Mouse (Mus musculus) urinary bladder, postnatal 36 days (tissue): ENCODE data around the gene Apol10a.
"Not testable (repeated sequence)": the region's sequence is repeated elsewhere in the genome, so short reads cannot be mapped to it uniquely, and the experiment has no call there.

Experiments
- DNase-seq, 2 experiments: peaks; one replicate each; pipeline ENCODE4 v3.0.0; 2022; ENCODE audit warnings: low spot score in 2 of 2, mixed read lengths in 1 of 2

Apol10a gene

GRCm38 (mm10) chr15:77476693-77477092, at the start of gene Apol10a:
Apol10a (plus strand) TSS chr15:77477047.
- not testable (repeated sequence) for DNase-seq

- not testable (repeated sequence) for DNase-seq
Observed at GRCm38 (mm10) chr15:77428690-77429448, 48.0 kb upstream of the Apol10a start.

- DNase-seq: not testable (repeated sequence)
Observed at GRCm38 (mm10) chr15:77444746-77445145, 32.1 kb upstream of the Apol10a start.

GRCm38 (mm10) chr15:77445668-77446067, 31.2 kb upstream of the Apol10a start:
- DNase-seq: not testable (repeated sequence)

- not testable (repeated sequence) for DNase-seq
Observed at GRCm38 (mm10) chr15:77447392-77447791, 29.5 kb upstream of the Apol10a start, which contains the start of gene Apol7b. Apol7b (minus strand) TSS chr15:77447492.

- peak; percentile 4 to 22 for DNase-seq
Observed at GRCm38 (mm10) chr15:77449927-77450326, 26.9 kb upstream of the Apol10a start.

- not testable (repeated sequence) for DNase-seq
Observed at GRCm38 (mm10) chr15:77474699-77475390, 2.0 kb upstream of the Apol10a start.

- DNase-seq: no peak
Observed at GRCm38 (mm10) chr15:77482140-77482794, 5.4 kb downstream of the Apol10a start.

GRCm38 (mm10) chr15:77493181-77493580, 16.3 kb downstream of the Apol10a start:
- DNase-seq: not testable (repeated sequence)

GRCm38 (mm10) chr15:77494694-77495093, 17.8 kb downstream of the Apol10a start:
- DNase-seq: not testable (repeated sequence)

- DNase-seq: not testable (repeated sequence)
Observed at GRCm38 (mm10) chr15:77507966-77508365, 31.1 kb downstream of the Apol10a start, which contains the start of gene Apol11a. Apol11a (plus strand) TSS chr15:77508271.

- not testable (repeated sequence) for DNase-seq
Observed at GRCm38 (mm10) chr15:77520596-77520995, 43.7 kb downstream of the Apol10a start.

- DNase-seq: peak; percentile 41 to 51
Observed at GRCm38 (mm10) chr15:77523186-77523843, 46.5 kb downstream of the Apol10a start.

- no peak for DNase-seq
Observed at GRCm38 (mm10) chr15:77533216-77533615, 56.4 kb downstream of the Apol10a start, which contains the start of gene Apol7c. Apol7c (minus strand) TSS chr15:77533316.

GRCm38 (mm10) chr15:77539221-77539620, 62.4 kb downstream of the Apol10a start:
- not testable (repeated sequence) for DNase-seq
